Mouse (Mus musculus): ENCODE measurements at regions not wholly inside any gene's neighbourhood (a gene's known extent, or its start where the extent isn't known, plus 50 kb on each side); places are given as distances from the start of the nearest gene placed in this dataset.
A peak's percentile ranks its signal among the peaks of the same experiment; 100 is the strongest.

- DNase-seq: no peak
Measured at GRCm38 (mm10) chr12:35712671-35713070, 177.8 kb upstream of the Ahr start.

- no peak for DNase-seq
Measured at GRCm38 (mm10) chr12:35711549-35712070, 176.8 kb upstream of the Ahr start.

- DNase-seq: no peak
Measured at GRCm38 (mm10) chr12:35710323-35710722, 175.5 kb upstream of the Ahr start.

GRCm38 (mm10) chr12:35703479-35703878, 168.6 kb upstream of the Ahr start:
- DNase-seq: no peak

DNA sequence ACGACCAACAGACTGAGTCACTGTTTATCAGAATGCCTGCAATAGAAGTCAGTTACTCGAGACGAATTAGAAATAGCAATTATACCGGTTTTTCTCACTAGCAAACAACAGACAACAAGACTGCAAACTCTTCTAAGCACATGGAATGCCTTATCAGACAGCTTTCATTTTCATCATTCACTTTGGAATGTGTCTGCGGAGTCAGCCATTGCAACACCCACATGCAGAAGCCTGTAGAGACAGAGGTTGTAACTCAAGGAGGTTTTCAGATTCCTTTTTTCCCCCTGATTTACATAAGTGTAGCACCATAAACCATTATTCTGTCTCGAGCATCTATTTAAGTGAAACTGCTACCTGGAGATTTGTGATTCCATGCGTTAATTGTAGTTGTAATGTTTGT, 167.8 kb upstream of the Ahr start:
- no peak for DNase-seq

GRCm38 (mm10) chr12:35694253-35694652, 159.4 kb upstream of the Ahr start:
- DNase-seq: no peak

DNA sequence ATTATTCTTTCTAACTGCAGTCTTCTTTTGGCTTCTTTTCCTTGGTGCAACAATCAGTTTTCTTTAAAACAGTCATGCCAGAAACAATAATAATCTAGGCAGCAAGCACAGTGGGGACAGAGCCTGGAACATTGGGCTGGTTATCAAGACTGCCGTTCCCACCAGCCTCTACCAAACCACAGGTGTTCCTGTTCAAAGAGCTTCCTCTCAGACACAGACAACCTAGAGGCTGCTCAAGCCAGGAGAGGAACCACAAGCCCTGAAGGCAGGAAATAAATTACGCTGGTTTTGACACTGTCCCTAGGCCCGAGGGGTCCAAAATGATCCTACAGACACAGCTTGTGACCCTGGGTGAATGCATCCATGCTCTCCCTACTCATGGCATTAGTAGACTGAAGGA, 156.1 kb upstream of the Ahr start:
- no peak for DNase-seq

DNA sequence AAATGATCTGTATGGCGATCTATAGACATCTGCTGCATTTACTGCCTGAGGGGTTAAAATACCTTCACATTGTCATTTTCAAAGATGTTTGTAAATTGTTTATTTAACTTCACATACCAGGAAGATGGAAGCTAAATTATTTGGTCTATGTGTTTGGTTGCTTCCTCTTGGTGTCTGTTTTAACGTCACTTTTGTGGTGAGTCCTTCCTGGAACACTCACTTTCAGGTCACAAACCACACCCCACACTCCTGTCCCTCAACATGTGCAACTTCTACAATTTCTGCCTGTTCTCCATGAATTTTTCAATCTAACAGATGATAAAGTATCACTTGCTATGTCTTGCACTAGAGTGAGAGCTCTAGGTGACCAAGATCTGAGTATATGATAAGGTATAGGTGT, 151.4 kb upstream of the Ahr start:
- DNase-seq: no peak

- no peak for DNase-seq
Measured at GRCm38 (mm10) chr12:35685189-35685588, 150.4 kb upstream of the Ahr start.

- no peak for DNase-seq
Measured at GRCm38 (mm10) chr12:35681864-35682449, 147.1 kb upstream of the Ahr start.

GRCm38 (mm10) chr12:35679903-35680302, 145.1 kb upstream of the Ahr start:
- DNase-seq: no peak

DNA sequence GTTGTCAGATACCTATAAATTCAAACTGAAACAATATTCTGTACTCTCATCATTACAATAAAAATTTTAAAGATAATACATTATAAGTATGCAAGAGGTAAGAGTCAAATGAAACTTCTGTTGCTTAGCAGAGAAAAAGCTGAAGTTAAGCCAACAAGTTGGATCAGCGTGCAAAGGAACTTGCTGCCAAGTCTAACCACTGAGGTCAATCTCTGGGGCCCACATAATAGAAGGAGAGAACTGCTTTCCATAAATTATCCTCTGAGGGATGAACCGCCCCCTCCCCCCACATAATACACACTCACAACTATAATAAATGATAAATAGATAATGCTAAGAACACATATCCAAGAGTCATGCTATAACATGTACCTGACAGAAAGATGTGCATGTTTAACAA, 144.2 kb upstream of the Ahr start:
- no peak for DNase-seq

- peak; percentile 26 for DNase-seq
Measured at GRCm38 (mm10) chr12:35674487-35674886, 139.6 kb upstream of the Ahr start.

DNA sequence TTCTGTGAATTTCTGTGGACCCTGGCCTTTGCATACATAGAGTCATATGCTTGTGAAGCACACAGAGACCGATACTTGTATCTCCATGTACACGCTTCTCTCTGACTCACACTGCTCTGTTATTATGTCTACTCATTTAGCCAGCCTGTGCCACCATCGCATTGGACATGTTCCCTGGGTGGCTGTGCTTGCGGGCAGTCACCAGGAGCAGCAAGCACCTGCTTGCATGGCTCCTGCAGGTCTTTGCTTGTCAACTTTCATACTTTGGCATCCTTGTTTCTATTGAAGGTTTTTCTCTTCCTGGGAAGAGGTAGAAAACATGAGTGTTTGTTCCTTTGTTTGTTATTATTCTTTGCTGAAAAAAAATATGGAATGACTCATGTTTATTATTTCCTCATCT, 136.1 kb upstream of the Ahr start:
- DNase-seq: no peak

DNA sequence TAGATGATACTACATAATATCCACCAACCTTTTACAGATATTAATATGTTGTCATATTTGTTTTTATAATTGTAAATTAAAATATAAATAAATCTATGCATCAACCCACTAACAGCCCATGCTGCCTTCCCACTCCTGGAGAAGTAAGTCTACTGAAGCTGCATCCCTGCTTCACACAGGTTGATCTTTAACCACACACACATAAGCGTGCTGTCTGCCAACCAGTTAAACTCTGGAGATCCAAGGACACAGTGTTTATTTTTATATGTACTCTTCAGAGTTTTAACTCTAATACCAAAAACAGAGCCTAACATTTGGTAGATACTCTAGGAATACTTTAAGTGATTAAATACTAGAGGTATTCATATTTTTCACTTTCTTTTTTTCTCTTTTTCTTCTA, 133.9 kb upstream of the Ahr start:
- DNase-seq: no peak

- DNase-seq: no peak
Measured at GRCm38 (mm10) chr12:35667705-35668104, 132.9 kb upstream of the Ahr start.

GRCm38 (mm10) chr12:35667218-35667617, 132.4 kb upstream of the Ahr start:
- no peak for DNase-seq

DNA sequence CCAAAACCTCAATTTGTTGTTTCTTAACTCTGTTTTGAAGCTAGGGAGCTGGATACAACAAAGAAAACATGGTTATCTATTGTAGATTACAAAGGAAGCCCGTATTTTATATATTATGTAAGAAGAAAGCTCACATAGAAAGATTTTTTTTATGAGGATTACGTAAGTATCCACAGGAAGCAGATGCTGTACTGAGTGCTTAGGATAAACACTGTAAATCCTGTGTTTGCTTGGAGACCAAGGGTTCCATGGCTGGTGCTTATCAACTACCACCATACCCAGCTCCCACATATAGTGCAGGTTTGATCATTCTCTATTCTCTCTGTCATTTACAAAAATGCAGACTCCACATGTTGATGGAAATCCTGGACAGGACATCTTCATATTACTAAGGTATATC, 131.2 kb upstream of the Ahr start:
- DNase-seq: no peak

- no peak for DNase-seq
Measured at GRCm38 (mm10) chr12:35663062-35663461, 128.2 kb upstream of the Ahr start.

GRCm38 (mm10) chr12:35656563-35656962, 121.7 kb upstream of the Ahr start:
- DNase-seq: no peak

- no peak for DNase-seq
Measured at GRCm38 (mm10) chr12:35649772-35650171, 114.9 kb upstream of the Ahr start.

GRCm38 (mm10) chr12:35642473-35642872, 107.6 kb upstream of the Ahr start:
- DNase-seq: no peak

GRCm38 (mm10) chr12:35641741-35642140, 106.9 kb upstream of the Ahr start:
- DNase-seq: no peak

- no peak for DNase-seq
Measured at GRCm38 (mm10) chr12:35640911-35641345, 106.1 kb upstream of the Ahr start.

GRCm38 (mm10) chr12:35623484-35623883, 88.6 kb upstream of the Ahr start:
- no peak for DNase-seq

Measured in kidney, adult 11 months (tissue).